Mouse (Mus musculus) kidney, postnatal 0 days (tissue): Measurements from ENCODE around the gene Rsu1. TPM values are rescaled to one million over a fixed set of nuclear protein-coding genes. Genes with fewer than 3 reads are reported as not detected.

ENCODE experiments used
- ATAC-seq: fragments of 200-750 bp; cut with Nextera tagmentation; replicated peaks from 2 replicates; pipeline ENCODE4 v1.8.0; 2017; ENCODE audit warnings: low read depth, moderate number of reproducible peaks, moderate TSS enrichment, moderate library complexity; ENCODE audit not compliant: low FRiP score
- DNase-seq: peaks from one replicate; pipeline ENCODE4 v3.0.0-alpha.2; 2016; ENCODE audit warnings: low spot score
- H3K27ac ChIP-seq: fragments of 300-500 bp; sonication (generic); 2 replicates; pipeline ENCODE4 v1.5.1; 2014; ENCODE audit warnings: mild to moderate bottlenecking
- H3K27me3 ChIP-seq: fragments of 300-500 bp; sonication (generic); 2 replicates; pipeline ENCODE4 v1.6.1; 2014; ENCODE audit warnings: low read length, mixed read lengths; ENCODE audit not compliant: insufficient read depth
- H3K36me3 ChIP-seq: fragments of 300-500 bp; sonication (generic); 2 replicates; pipeline ENCODE4 v1.6.1; 2014; ENCODE audit warnings: low read length, mixed read lengths; ENCODE audit not compliant: insufficient read depth
- H3K4me1 ChIP-seq: fragments of 300-500 bp; sonication (generic); replicated peaks from 2 replicates; pipeline ENCODE4 v1.6.1; 2014; ENCODE audit warnings: antibody characterized with exemption, low read length, mixed read lengths; ENCODE audit not compliant: insufficient read depth
- H3K4me2 ChIP-seq: fragments of 300-500 bp; sonication (generic); 2 replicates; pipeline ENCODE4 v1.6.1; 2014; ENCODE audit warnings: mild to moderate bottlenecking, low read length, moderate library complexity, mixed read lengths
- H3K4me3 ChIP-seq: fragments of 300-500 bp; sonication (generic); replicated peaks from 2 replicates; pipeline ENCODE4 v1.5.1; 2014; ENCODE audit warnings: low read depth, low read length
- H3K9ac ChIP-seq: fragments of 300-500 bp; sonication (generic); 2 replicates; pipeline ENCODE4 v1.6.1; 2014; ENCODE audit warnings: low read depth, low read length
- H3K9me3 ChIP-seq: fragments of 300-500 bp; sonication (generic); replicated peaks from 2 replicates; pipeline ENCODE4 v1.6.1; 2016; ENCODE audit warnings: low read length, inconsistent platforms, mixed read lengths
- CTCF ChIP-seq: IDR thresholded peaks from 2 replicates; pipeline ENCODE4 v1.5.1; 2016; ENCODE audit warnings: antibody characterized with exemption, low read depth, mild to moderate bottlenecking, moderate library complexity
- WGBS: fragments of 180-500 bp; shearing (Covaris S2); extraction: QIAGEN DNeasy Blood & Tissue Kit; methylation state at CpG from one replicate; pipeline ENCODE4 v1.1.7; 2014; 5-methylcytosine and 5-hydroxymethylcytosine counted together
- polyA plus RNA-seq: library from polyadenylated mRNA; unstranded; fragments of >200 nt; fragmentation: Nextera tagmentation; extraction: Ambion mirVana; gene quantifications from 2 replicates; pipeline ENCODE4 v1.2.1, GENCODE M21; 2015

The Rsu1 gene
- 151 and 164 TPM in 2 replicates for polyA plus RNA-seq

- DNase-seq (peak; percentile 100), ATAC-seq (peak; percentile 99)
- H3K4me1 ChIP-seq: no peaks in the 10 kb centered on the region
- H3K4me2 ChIP-seq: peak within 1 kb of the TSS; percentile 80
- H3K27ac ChIP-seq: 0 out of 2 replicates have a peak within 1 kb of the TSS, but pooled peaks have one; percentile 10
- no peak for TF ChIP-seq CTCF
- H3K9me3 ChIP-seq: no peaks in the 10 kb centered on the region
- WGBS: under 1% methylated on average over 37 of the region's 37 CpGs
- H3K9ac ChIP-seq: peak within 1 kb of the TSS; percentile 69
- H3K36me3 ChIP-seq: peaks cover 6% of the 10 kb centered on the region
- no peaks in the 10 kb centered on the region for H3K27me3 ChIP-seq
- peak within 1 kb of the TSS; percentile 60 for H3K4me3 ChIP-seq
These were observed at the start of gene Rsu1 for GRCm38 (mm10) chr2:13271165-13271957. Gene Rsu1 (minus strand): TSS chr2:13271415.

- Histone ChIP-seq H3K4me2 (no peak overlapping the region), H3K4me1 (no peaks in the 10 kb centered on the region), H3K27me3 (no peaks in the 10 kb centered on the region), H3K36me3 (no peaks in the 10 kb centered on the region), H3K4me3 (no peak overlapping the region), H3K9me3 (no peaks in the 10 kb centered on the region), H3K9ac (no peak overlapping the region), H3K27ac (no peak overlapping the region)
- DNase-seq (no peak), ATAC-seq (no peak)
- 78% methylated on average over 3 of the region's 3 CpGs for WGBS
- no peak for TF ChIP-seq CTCF
These were observed 32.2 kb upstream of the Rsu1 start for GRCm38 (mm10) chr2:13303376-13303775.

- Histone ChIP-seq H3K9me3 (no peaks in the 10 kb centered on the region), H3K4me1 (no peaks in the 10 kb centered on the region), H3K4me3 (no peak overlapping the region), H3K27me3 (no peaks in the 10 kb centered on the region), H3K36me3 (no peaks in the 10 kb centered on the region), H3K4me2 (no peak overlapping the region), H3K9ac (no peak overlapping the region), H3K27ac (no peak overlapping the region)
- WGBS: 36% methylated on average over 3 of the region's 3 CpGs
- peak; percentile 72 for TF ChIP-seq CTCF
- ATAC-seq (no peak), DNase-seq (peak; percentile 73)
These were observed 27.8 kb upstream of the Rsu1 start for GRCm38 (mm10) chr2:13299031-13299430.

DNA sequence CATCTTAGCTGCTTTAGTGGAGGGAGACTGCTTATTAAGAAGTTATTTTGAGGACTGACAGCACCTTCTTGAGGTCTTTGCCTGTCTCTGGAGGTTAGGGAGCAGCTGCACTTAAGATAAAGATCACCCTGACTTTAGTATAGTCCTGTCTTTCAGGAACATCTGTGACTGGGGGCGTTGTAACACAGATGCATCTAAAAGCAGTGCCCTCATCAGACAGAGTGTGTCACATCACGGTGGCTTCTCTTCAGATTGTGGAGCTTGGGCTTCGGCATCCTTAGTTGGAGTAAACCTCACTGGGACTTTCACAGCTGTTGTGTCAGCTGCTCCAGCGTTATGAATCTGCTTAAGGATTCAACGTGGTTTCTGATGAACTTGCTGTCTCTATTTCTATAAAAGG, 26.5 kb upstream of the Rsu1 start:
- no peaks in the 10 kb centered on the region for H3K9me3 ChIP-seq
- no peaks in the 10 kb centered on the region for H3K36me3 ChIP-seq

DNA sequence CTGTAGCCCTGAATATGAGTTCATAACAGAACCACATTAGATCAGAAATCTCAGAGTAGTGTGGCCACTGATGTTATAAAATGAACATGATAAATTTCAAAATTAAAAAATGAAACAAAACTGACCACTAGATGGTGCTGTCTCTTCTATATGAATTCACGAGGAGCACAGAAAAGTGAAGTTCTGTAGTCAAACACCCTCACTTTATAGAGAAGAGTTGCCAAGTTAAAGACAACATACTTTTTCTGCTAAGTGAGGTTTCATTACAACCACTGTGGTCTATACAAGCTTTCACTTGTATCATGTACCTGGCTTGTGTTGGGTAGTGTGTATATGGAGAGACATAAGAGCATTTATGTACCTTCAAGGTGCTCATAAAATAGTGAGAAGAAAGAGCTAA, 19.4 kb upstream of the Rsu1 start:
- DNase-seq (peak; percentile 86), ATAC-seq (no peak)
- H3K4me2 ChIP-seq: no peak overlapping the region
- H3K4me1 ChIP-seq: no peaks in the 10 kb centered on the region
- no peaks in the 10 kb centered on the region for H3K36me3 ChIP-seq
- no peak overlapping the region for H3K9ac ChIP-seq
- H3K27ac ChIP-seq: no peak overlapping the region
- no peaks in the 10 kb centered on the region for H3K27me3 ChIP-seq
- no peak overlapping the region for H3K4me3 ChIP-seq
- peak; percentile 80 for TF ChIP-seq CTCF
- no peaks in the 10 kb centered on the region for H3K9me3 ChIP-seq
- 0% methylated on average over 1 of the region's 1 CpGs for WGBS

More for the DNA sequence above, 26.5 kb upstream of the Rsu1 start:
- no peaks in the 10 kb centered on the region for H3K4me1 ChIP-seq
- no peaks in the 10 kb centered on the region for H3K27me3 ChIP-seq
- WGBS: 48% methylated on average over 5 of the region's 5 CpGs
- H3K27ac ChIP-seq: no peak overlapping the region
- no peak overlapping the region for H3K4me3 ChIP-seq
- H3K4me2 ChIP-seq: no peak overlapping the region
- H3K9ac ChIP-seq: no peak overlapping the region
- no peak for DNase-seq
- no peak for ATAC-seq
- TF ChIP-seq CTCF: no peak

DNA sequence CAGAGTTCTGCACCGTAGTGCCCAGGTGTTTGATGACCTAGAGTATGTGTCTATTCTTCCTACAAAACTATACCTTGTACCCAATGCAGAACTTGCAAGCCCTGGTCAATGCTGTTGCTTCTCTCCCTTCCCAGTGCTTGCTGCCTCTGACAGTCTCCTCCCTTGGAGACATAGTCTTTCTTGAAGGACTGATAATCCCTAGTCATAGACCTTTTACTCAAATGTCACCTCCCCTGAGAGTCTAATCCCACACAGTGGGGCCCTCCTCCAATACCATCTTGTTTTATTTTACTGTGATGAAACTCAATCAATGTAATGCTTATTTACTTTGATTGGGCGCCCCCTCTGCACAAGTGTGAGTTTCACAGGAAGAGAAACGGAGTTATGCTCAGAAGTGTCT, 18.9 kb upstream of the Rsu1 start:
- no peak for TF ChIP-seq CTCF
- Histone ChIP-seq H3K9ac (no peak overlapping the region), H3K4me3 (no peak overlapping the region), H3K36me3 (no peaks in the 10 kb centered on the region), H3K9me3 (no peaks in the 10 kb centered on the region), H3K27me3 (no peaks in the 10 kb centered on the region), H3K27ac (no peak overlapping the region), H3K4me1 (no peaks in the 10 kb centered on the region), H3K4me2 (no peak overlapping the region)
- WGBS: 75% methylated on average over 3 of the region's 3 CpGs
- no peak for DNase-seq
- no peak for ATAC-seq
